Mouse (Mus musculus) brain, embryonic 14.5 days (tissue): ENCODE measurements around the gene Foxj1. TPM values are rescaled to one million over a fixed set of nuclear protein-coding genes. Genes with fewer than 3 reads are reported as not detected.

ENCODE experiments used
- DNase-seq: peaks from one replicate; pipeline ENCODE4 v3.0.0-alpha.2; 2011; ENCODE audit warnings: low read depth
- CTCF ChIP-seq: fragments of 200-500 bp; IDR thresholded peaks from 2 replicates; pipeline ENCODE4 v1.5.1; 2012; ENCODE audit warnings: inconsistent platforms, mild to moderate bottlenecking, moderate library complexity, borderline replicate concordance; ENCODE audit not compliant: insufficient read depth, insufficient read length; ENCODE audit errors: extremely low read depth
- POLR2A ChIP-seq: fragments of 200-500 bp; IDR thresholded peaks from 2 replicates; pipeline ENCODE4 v1.6.1; 2012; ENCODE audit warnings: mild to moderate bottlenecking, inconsistent platforms, borderline replicate concordance; ENCODE audit not compliant: poor library complexity, insufficient read depth, insufficient read length, severe bottlenecking; ENCODE audit errors: extremely low read depth
- polyA plus RNA-seq: library from polyadenylated mRNA; depleted of rRNA; stranded (reverse); fragments of >200 nt; gene quantifications from 2 replicates; pipeline ENCODE4 v1.2.3, GENCODE M21; 2012; rRNA removed

The Foxj1 gene
- polyA plus RNA-seq, 1 experiment: 29.7 TPM

DNA sequence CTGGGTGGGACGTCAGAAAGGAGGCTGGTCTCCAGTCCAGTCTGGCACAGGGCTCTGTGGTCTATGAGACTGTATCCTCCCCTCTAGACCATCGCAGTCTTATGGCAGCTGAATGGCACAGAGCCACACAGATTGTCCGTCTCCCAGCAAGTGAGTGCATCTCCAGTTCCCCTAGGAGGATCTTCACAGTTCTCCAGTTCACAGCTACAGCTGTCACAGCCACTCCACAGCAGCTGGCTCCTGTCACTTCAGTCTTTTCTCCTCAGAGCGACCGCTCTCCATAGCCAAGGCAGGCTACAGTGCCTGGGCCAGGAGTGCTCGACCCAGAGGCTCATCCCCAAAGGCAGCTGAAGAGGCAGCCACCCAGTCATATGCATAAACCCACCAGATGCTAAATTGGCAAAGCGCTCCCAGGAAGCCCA lies 49.4 kb downstream of the Foxj1 start:
- no peak for DNase-seq
- TF ChIP-seq POLR2A (no peak), CTCF (no peak)

DNA sequence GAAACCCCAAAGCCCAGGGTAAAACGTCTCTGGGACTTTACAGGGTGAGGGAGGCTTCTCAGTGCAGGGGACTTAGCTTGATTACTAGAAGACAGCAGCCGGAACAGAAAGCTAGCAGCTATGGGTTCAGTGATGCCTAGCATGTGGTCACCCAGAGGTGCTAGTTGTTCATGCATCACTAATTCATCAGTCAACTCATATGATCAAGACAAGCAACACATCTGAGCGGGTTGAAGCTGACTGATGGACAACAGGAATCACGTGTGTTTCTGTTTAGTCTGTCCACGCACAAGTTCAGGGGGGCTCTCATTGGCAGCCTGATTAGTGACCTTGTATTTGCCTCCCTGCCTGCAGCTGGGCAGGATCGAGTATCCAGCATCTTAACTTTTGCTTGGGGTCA lies 51.2 kb downstream of the Foxj1 start:
- TF ChIP-seq CTCF (no peak), POLR2A (no peak)
- DNase-seq: no peak

DNA sequence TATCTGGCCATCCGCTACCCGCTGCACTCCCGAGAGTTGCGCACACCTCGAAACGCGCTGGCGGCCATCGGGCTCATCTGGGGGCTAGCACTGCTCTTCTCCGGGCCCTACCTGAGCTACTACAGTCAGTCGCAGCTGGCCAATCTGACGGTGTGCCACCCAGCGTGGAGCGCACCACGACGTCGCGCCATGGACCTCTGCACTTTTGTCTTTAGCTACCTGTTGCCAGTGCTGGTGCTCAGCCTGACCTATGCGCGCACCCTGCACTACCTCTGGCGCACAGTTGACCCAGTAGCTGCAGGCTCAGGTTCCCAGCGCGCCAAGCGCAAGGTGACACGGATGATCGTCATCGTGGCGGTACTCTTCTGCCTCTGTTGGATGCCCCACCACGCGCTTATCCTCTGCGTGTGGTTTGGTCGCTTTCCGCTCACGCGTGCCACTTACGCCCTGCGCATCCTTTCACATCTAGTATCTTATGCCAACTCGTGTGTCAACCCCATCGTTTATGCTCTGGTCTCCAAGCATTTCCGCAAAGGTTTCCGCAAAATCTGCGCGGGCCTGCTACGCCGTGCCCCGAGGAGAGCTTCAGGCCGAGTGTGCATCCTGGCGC lies 52.2 kb downstream of the Foxj1 start:
- no peak for DNase-seq
- TF ChIP-seq CTCF (no peak), POLR2A (no peak)

DNA sequence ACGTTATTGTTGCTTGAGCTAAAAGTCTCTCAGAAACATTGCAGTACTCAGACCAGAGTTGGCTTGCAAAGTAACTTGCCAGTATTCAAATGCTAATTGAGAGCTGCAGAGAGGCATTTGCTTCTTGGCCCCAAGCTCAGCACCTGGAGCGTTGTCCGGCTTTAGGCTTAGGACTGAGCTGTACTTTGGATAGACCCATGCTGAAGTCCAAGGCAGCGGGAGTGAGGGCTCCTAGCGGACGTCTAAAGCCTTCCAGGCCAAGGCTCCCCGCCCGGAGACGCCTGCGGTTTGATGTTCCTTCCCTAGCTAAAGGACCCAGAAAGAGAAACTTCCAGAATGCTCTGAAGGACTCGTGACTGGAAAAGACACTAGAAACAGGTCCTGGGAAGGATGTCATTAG lies 53.1 kb downstream of the Foxj1 start:
- DNase-seq: no peak
- TF ChIP-seq POLR2A (no peak), CTCF (no peak)

DNA sequence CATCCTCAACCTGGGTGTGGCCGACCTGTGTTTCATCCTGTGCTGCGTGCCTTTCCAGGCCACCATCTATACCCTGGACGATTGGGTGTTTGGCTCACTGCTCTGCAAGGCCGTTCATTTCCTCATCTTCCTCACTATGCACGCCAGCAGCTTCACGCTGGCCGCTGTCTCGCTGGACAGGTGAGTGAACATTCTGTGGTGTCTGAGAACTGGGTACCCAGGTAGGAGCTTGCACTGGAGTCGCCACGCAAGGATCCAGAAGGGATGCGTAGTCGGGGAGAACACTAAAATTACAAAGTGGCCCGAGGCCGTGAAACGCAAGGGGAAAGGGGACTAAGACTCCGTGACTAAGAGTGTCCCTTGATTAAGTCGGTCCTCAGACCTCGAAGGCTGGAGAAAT lies 53.5 kb downstream of the Foxj1 start:
- TF ChIP-seq CTCF (no peak), POLR2A (no peak)
- no peak for DNase-seq

DNA sequence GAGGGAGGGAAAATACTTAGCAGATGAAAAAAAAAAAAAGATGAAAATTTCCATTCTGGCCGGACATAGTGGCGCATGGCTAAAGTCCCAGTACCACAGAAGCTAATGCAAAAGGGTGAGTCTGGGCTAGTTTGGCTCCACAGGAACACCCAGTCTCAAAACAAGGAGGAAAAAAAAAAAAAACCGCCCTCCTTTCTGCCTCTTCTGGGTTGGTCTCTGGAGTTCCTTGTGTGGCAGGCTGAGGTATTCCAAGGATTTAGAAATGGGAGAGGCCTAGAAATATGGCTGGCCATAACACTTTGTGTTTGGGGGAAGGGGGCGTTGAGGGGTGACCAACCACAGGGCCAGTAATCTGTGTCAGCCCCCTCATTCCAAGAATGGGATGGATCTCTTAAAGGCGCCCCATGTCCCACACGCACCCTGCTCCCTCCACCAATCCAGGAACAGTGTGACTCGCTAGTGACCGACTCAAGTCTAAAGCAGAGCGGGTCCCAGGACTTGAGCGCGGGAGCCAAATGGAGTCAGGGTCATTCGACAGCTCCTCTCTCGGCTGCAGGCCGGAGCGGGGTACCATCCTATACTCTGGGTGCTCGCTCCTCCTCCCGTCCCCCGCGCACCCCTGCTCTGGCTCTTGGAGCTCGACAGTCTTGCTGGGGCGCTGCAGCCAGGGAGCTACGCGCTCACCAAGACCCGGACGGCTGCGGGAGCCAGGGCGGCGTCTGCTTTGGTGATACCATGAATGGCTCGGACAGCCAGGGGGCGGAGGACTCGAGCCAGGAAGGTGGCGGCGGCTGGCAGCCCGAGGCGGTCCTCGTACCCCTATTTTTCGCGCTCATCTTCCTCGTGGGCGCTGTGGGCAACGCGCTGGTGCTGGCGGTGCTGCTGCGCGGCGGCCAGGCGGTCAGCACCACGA lies 54.2 kb downstream of the Foxj1 start, which contains the start of gene Galr2:
TSS of gene Galr2 (plus strand) at position 189 of the 913 bp plus-strand sequence.
- no peak for TF ChIP-seq POLR2A
- TF ChIP-seq CTCF: no peak
- DNase-seq: no peak

Other genes with a start within 250 kb of the Foxj1 start
- gene Wbp2, start 248.4 kb downstream of the Foxj1 start, polyA plus RNA-seq: 142 and 148 TPM in 2 replicates
- 4.2 and 5.3 TPM in 2 replicates for gene Trim47, start 208.2 kb downstream of the Foxj1 start, polyA plus RNA-seq
- 2.2 and 3.4 TPM in 2 replicates for gene Trim65, start 204.3 kb downstream of the Foxj1 start, polyA plus RNA-seq
- gene Mrpl38, start 196.5 kb downstream of the Foxj1 start, polyA plus RNA-seq: 31.8 and 38.6 TPM in 2 replicates
- 144 and 153 TPM in 2 replicates for gene Fbf1, start 167.2 kb downstream of the Foxj1 start, polyA plus RNA-seq
- gene Ten1, start 136.5 kb downstream of the Foxj1 start, polyA plus RNA-seq: 55.6 and 64.5 TPM in 2 replicates
- gene Acox1, start 136.4 kb downstream of the Foxj1 start, polyA plus RNA-seq: 72.1 and 78.9 TPM in 2 replicates
- 0.67 and 0.96 TPM in 2 replicates for gene Evpl, start 97.3 kb downstream of the Foxj1 start, polyA plus RNA-seq
- gene Srp68, start 61.2 kb downstream of the Foxj1 start, polyA plus RNA-seq: 68.6 and 69.3 TPM in 2 replicates
- 0.21 and 0.37 TPM in 2 replicates for gene Galr2, start 54.5 kb downstream of the Foxj1 start, polyA plus RNA-seq
- 96.1 and 112 TPM in 2 replicates for gene Exoc7, start 28.2 kb downstream of the Foxj1 start, polyA plus RNA-seq
- 59.5 and 97.3 TPM in 2 replicates for gene Rnf157, start 77.6 kb upstream of the Foxj1 start, polyA plus RNA-seq
- 203 and 296 TPM in 2 replicates for gene Ubald2, start 98.7 kb upstream of the Foxj1 start, polyA plus RNA-seq
- gene Qrich2, start 130.8 kb upstream of the Foxj1 start, polyA plus RNA-seq: 0.14 and 0.15 TPM in 2 replicates
- 120 and 132 TPM in 2 replicates for gene Prpsap1, start 158.8 kb upstream of the Foxj1 start, polyA plus RNA-seq
- 2.4 and 3.6 TPM in 2 replicates for gene Sphk1, start 195.5 kb upstream of the Foxj1 start, polyA plus RNA-seq
- gene Ube2o, start 246.0 kb upstream of the Foxj1 start, polyA plus RNA-seq: 54.3 and 68.5 TPM in 2 replicates